ENCODE assay signal across 8 mouse cellular contexts in the genomic region with DNA sequence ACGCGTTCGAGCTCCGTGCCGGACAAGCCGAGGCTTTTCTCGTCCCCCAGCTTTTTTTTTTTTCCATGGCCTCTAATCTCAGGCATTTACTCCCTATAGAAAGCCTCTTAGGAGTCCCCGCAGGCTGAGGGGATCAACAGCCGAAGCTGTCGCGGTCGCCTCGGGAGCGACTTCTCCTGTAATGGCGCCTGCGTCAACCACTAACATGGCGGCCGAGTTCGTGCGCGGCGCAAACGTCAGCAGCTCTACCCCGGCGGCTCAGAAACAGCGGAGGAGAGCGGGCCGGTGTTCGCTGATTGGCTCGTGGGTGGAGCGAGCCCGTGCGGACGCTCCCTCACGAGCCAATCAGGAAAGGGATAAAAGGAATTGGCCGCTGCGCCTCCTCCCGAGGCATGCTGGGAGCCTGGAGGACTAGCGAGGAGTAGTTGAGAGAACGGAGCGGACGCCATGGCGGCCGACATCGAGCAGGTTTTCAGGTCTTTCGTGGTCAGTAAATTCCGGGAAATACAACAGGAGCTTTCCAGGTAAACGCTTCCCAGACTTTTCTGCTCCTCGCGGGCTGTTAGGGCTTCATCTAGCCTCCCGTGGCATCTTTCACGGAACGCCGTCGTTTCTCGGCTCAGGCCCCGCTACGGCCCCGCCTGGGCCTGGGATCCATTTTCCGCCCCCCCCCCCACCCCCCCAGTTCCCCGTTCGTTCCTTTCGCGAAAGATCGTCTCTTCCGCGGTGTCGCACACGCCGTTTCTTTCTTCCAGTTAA. TPM values are rescaled to one million over a fixed set of nuclear protein-coding genes. Genes with fewer than 3 reads are reported as not detected.
DNase-seq lines count a peak whose midpoint lies in the region; ATAC-seq and TF ChIP-seq lines count a peak whose summit lies in the region.

Gene Son, plus strand, starts transcription at position 46 of the 759 bp plus-strand sequence.

- H3K27ac ChIP-seq in forebrain, embryonic 10.5 days, result peak within 1 kb of the TSS; percentile 99
- H3K27ac ChIP-seq in heart, embryonic 15.5 days, result peak within 1 kb of the TSS; percentile 99
- H3K27ac ChIP-seq in liver, embryonic 14.5 days, result peak within 1 kb of the TSS; percentile 97
- H3K27ac ChIP-seq in neural tube, embryonic 11.5 days (ENCODE audit: low read depth, low read length), result peak within 1 kb of the TSS; percentile 94
- peak within 1 kb of the TSS; percentile 100 for H3K27ac ChIP-seq in stomach, postnatal 0 days (replicated peaks)

- no peak for TF ChIP-seq CTCF in liver, embryonic 14.5 days (IDR thresholded peaks at IDR 0.05; ENCODE audit: low read depth)
- TF ChIP-seq CTCF in stomach, postnatal 0 days (IDR thresholded peaks at IDR 0.05; ENCODE audit: low read depth), result peak; percentile 4; the same call in 1 of the 2 replicates

- 0 out of 2 replicates have a peak, but pooled peaks have one; percentile 5 for TF ChIP-seq EP300 in liver, embryonic 14.5 days (IDR thresholded peaks at IDR 0.05; ENCODE audit: low read depth)
- TF ChIP-seq EP300 in stomach, postnatal 0 days (optimal IDR thresholded peaks at IDR 0.05), result peak; percentile 84

- peaks cover 33% of the 10 kb centered on the region for H3K4me1 ChIP-seq in forebrain, embryonic 10.5 days
- peaks cover 14% of the 10 kb centered on the region for H3K4me1 ChIP-seq in heart, embryonic 15.5 days (replicated peaks)
- peaks cover 10 to 13% of the 10 kb centered on the region in 2 experiments for H3K4me1 ChIP-seq in liver, embryonic 14.5 days (replicated peaks; ENCODE audit: control insufficient read depth in 2 of 2, insufficient read depth in 2 of 2, low read length in 1 of 2)
- peaks cover 5% of the 10 kb centered on the region; the same call in 1 of the 2 replicates for H3K4me1 ChIP-seq in neural tube, embryonic 11.5 days (ENCODE audit: control insufficient read depth, insufficient read depth, low read length)
- H3K4me1 ChIP-seq in stomach, postnatal 0 days (replicated peaks; ENCODE audit: control insufficient read depth, insufficient read depth), result no peaks in the 10 kb centered on the region

- H3K9ac ChIP-seq in heart, embryonic 15.5 days, result peak within 1 kb of the TSS; percentile 77
- peak within 1 kb of the TSS; percentile 95 for H3K9ac ChIP-seq in liver, embryonic 14.5 days (replicated peaks)
- H3K9ac ChIP-seq in neural tube, embryonic 11.5 days (ENCODE audit: low read length), result peak within 1 kb of the TSS; percentile 85
- H3K9ac ChIP-seq in stomach, postnatal 0 days (ENCODE audit: low read length), result peak within 1 kb of the TSS; percentile 93

- ATAC-seq in heart, embryonic 15.5 days (replicated peaks; ENCODE audit: insufficient number of reproducible peaks, insufficient read depth, low FRiP score, low read depth), result peak; percentile 96
- ATAC-seq in liver, embryonic 14.5 days (ENCODE audit: insufficient read depth), result peak; percentile 90
- ATAC-seq in neural tube, embryonic 11.5 days (ENCODE audit: insufficient read depth, low FRiP score, low TSS enrichment), result peak; percentile 97
- peak; percentile 96 for ATAC-seq in stomach, postnatal 0 days (ENCODE audit: low FRiP score, low TSS enrichment)

- no peaks in the 10 kb centered on the region for H3K27me3 ChIP-seq in forebrain, embryonic 10.5 days (ENCODE audit: poor library complexity, severe bottlenecking)
- H3K27me3 ChIP-seq in heart, embryonic 15.5 days, result no peaks in the 10 kb centered on the region
- no peaks in the 10 kb centered on the region for H3K27me3 ChIP-seq in liver, embryonic 14.5 days (ENCODE audit: control insufficient read depth, insufficient read depth, low read length)
- H3K27me3 ChIP-seq in neural tube, embryonic 11.5 days (ENCODE audit: control insufficient read depth, insufficient read depth, low read length), result no peaks in the 10 kb centered on the region
- no peaks in the 10 kb centered on the region for H3K27me3 ChIP-seq in stomach, postnatal 0 days (ENCODE audit: control insufficient read depth, insufficient read depth, low read length)

- H3K4me3 ChIP-seq in forebrain, embryonic 10.5 days, result peak within 1 kb of the TSS; percentile 87
- H3K4me3 ChIP-seq in heart, embryonic 15.5 days, result peak within 1 kb of the TSS; percentile 70
- H3K4me3 ChIP-seq in liver, embryonic 14.5 days (ENCODE audit: insufficient read depth in 1 of 2, low read depth in 2 of 2, low read length in 2 of 2), result peak within 1 kb of the TSS; percentile 85 to 88
- H3K4me3 ChIP-seq in neural tube, embryonic 11.5 days (ENCODE audit: low read depth, low read length), result peak within 1 kb of the TSS; percentile 70
- H3K4me3 ChIP-seq in stomach, postnatal 0 days (ENCODE audit: low read depth, low read length), result peak within 1 kb of the TSS; percentile 78

- no peaks in the 10 kb centered on the region for H3K9me3 ChIP-seq in forebrain, embryonic 10.5 days
- H3K9me3 ChIP-seq in heart, embryonic 15.5 days (replicated peaks), result no peaks in the 10 kb centered on the region
- no peaks in the 10 kb centered on the region for H3K9me3 ChIP-seq in liver, embryonic 14.5 days (ENCODE audit: control insufficient read depth, low read length)
- H3K9me3 ChIP-seq in neural tube, embryonic 11.5 days (ENCODE audit: control insufficient read depth, low read length), result no peaks in the 10 kb centered on the region
- no peaks in the 10 kb centered on the region for H3K9me3 ChIP-seq in stomach, postnatal 0 days (ENCODE audit: control insufficient read depth, low read length)

- peak within 1 kb of the TSS; percentile 98 for H3K4me2 ChIP-seq in heart, embryonic 15.5 days
- peak within 1 kb of the TSS; percentile 99 for H3K4me2 ChIP-seq in liver, embryonic 14.5 days (ENCODE audit: low read depth)
- H3K4me2 ChIP-seq in neural tube, embryonic 11.5 days (ENCODE audit: low read depth), result peak within 1 kb of the TSS; percentile 98
- peak within 1 kb of the TSS; percentile 93 for H3K4me2 ChIP-seq in stomach, postnatal 0 days (replicated peaks; ENCODE audit: low read depth)

- DNase-seq in CD8-positive naive resting alpha-beta T cell, adult 2 months (ENCODE audit: low read depth in 2 of 2, low spot score in 2 of 2), result peak; percentile 91 to 96
- DNase-seq in c-Kit-positive CD71-negative TER-119-negative erythroid progenitor cells, embryonic 14.5 days (ENCODE audit: low read depth), result peak; percentile 91
- peak; percentile 96 for DNase-seq in forebrain, embryonic 10.5 days (ENCODE audit: extremely low spot score, low spot score)
- DNase-seq in kidney, postnatal 25 days, result peak; percentile 96 to 99
- peak; percentile 96 to 98 (median 96) for DNase-seq in liver, embryonic 14.5 days (ENCODE audit: low read depth in 3 of 3, low spot score in 3 of 3)
- DNase-seq in neural tube, embryonic 11.5 days (ENCODE audit: low spot score), result peak; percentile 98
- peak; percentile 96 for DNase-seq in stomach, postnatal 0 days (ENCODE audit: low spot score)

- peaks cover 33% of the 10 kb centered on the region for H3K36me3 ChIP-seq in forebrain, embryonic 10.5 days (replicated peaks)
- H3K36me3 ChIP-seq in heart, embryonic 15.5 days, result peaks cover 14% of the 10 kb centered on the region
- peaks cover 19% of the 10 kb centered on the region for H3K36me3 ChIP-seq in liver, embryonic 14.5 days (replicated peaks; ENCODE audit: control insufficient read depth, insufficient read depth, low read depth)
- H3K36me3 ChIP-seq in neural tube, embryonic 11.5 days (ENCODE audit: control insufficient read depth, insufficient read depth, low read length), result peaks cover 4% of the 10 kb centered on the region
- peaks cover 6% of the 10 kb centered on the region; the same call in 1 of the 2 replicates for H3K36me3 ChIP-seq in stomach, postnatal 0 days (ENCODE audit: control insufficient read depth, insufficient read depth, low read length)

- under 1% methylated on average over 69 of the region's 70 CpGs for WGBS in forebrain, embryonic 10.5 days
- WGBS in heart, embryonic 15.5 days, result under 1% methylated on average over 69 of the region's 70 CpGs
- under 1% methylated on average over 70 of the region's 70 CpGs for WGBS in liver, embryonic 14.5 days (ENCODE audit: insufficient replicate concordance)
- whole genome bisulfite sequencing in neural tube, embryonic 11.5 days, result under 1% methylated on average over 69 of the region's 70 CpGs
- WGBS in stomach, postnatal 0 days, result under 1% methylated on average over 68 of the region's 70 CpGs

RNA-seq across cellular contexts. Expression of gene Son, which starts in this region (rescaled TPM):
- polyA plus RNA-seq in forebrain, embryonic 10.5 days (2016; fragmentation: Nextera tagmentation; extraction: Ambion mirVana), result 110 and 111 TPM in 2 replicates
- 76.8 and 81.4 TPM in 2 replicates for polyA plus RNA-seq in heart, embryonic 15.5 days (2015; fragmentation: Nextera tagmentation; extraction: Ambion mirVana)
- 48.2 and 64.2 TPM in 2 replicates for polyA plus RNA-seq in liver, embryonic 14.5 days (2012; rRNA removed)
- 42.9 and 45.0 TPM in 2 replicates for polyA plus RNA-seq in liver, embryonic 14.5 days (2014; fragmentation: Nextera tagmentation; extraction: Ambion mirVana)
- 130 and 133 TPM in 2 replicates for polyA plus RNA-seq in neural tube, embryonic 11.5 days (2014; fragmentation: Nextera tagmentation; extraction: Ambion mirVana)
- 62.3 and 65.8 TPM in 2 replicates for polyA plus RNA-seq in stomach, postnatal 0 days (2015; fragmentation: Nextera tagmentation; extraction: Ambion mirVana)

Comparison
In these comparisons a context has a peak if more than half of its experiments do, and no peak if none do; other contexts are left out.
1. Peak in every context shown above with its lines: DNase-seq, ATAC-seq, H3K4me3 ChIP-seq and H3K27ac ChIP-seq.